Mouse (Mus musculus) skeletal muscle tissue, postnatal 0 days (tissue): Measurements from ENCODE around the gene Rcsd1. TPM values are rescaled to one million over a fixed set of nuclear protein-coding genes. Genes with fewer than 3 reads are reported as not detected.

Source experiments
- microRNA-seq, 2 experiments: library from miRNA; unstranded; fragments of <30 nt; microRNA quantifications; one replicate each; pipeline ENCODE4; 2016
- polyA plus RNA-seq: library from polyadenylated mRNA; unstranded; fragments of >200 nt; fragmentation: Nextera tagmentation; extraction: Ambion mirVana; gene quantifications from 2 replicates; pipeline ENCODE4 v1.2.1, GENCODE M21; 2015

Gene Rcsd1
- polyA plus RNA-seq = 78.8 and 80.7 TPM in 2 replicates

GRCm38 (mm10) chr1:165709629-165710256, at the start of gene Rcsd1:
Rcsd1 (minus strand) TSS chr1:165709757.

GRCm38 (mm10) chr1:165634151-165634884, 75.2 kb downstream of the Rcsd1 start, which contains the start of gene Mpzl1:
Mpzl1 (minus strand) TSS chr1:165634538.

Small RNA genes lying within 50 kb of the gene (microRNA-seq; reads per million reads assigned to microRNA genes)
- gene Gm44458 = 0 reads per million in 2 experiments

Other genes with a start within 250 kb of the Rcsd1 start
- gene Dcaf6, start 249.3 kb downstream of the Rcsd1 start, polyA plus RNA-seq = 32.9 and 41.1 TPM in 2 replicates
- gene Mpc2, start 249.1 kb downstream of the Rcsd1 start, polyA plus RNA-seq = 408 and 448 TPM in 2 replicates
- not detected in 2 replicates for gene Adcy10, start 224.6 kb downstream of the Rcsd1 start, polyA plus RNA-seq
- gene Mpzl1, start 75.2 kb downstream of the Rcsd1 start, polyA plus RNA-seq = 43.0 and 45.8 TPM in 2 replicates
- 41.5 and 45.5 TPM in 2 replicates for gene Creg1, start 54.0 kb upstream of the Rcsd1 start, polyA plus RNA-seq
- 0.59 and 1.00 TPM in 2 replicates for gene Cd247, start 78.9 kb upstream of the Rcsd1 start, polyA plus RNA-seq